Mouse (Mus musculus) testis, adult 2 months (tissue): ENCODE results near the gene Pde11a.

Experiments
- CTCF ChIP-seq: fragments of 200-500 bp; IDR thresholded peaks from 2 replicates; pipeline ENCODE4 v1.5.1; 2012; ENCODE audit warnings: low read depth, mild to moderate bottlenecking, inconsistent platforms, low read length, moderate library complexity; ENCODE audit not compliant: control insufficient read depth, insufficient read depth, insufficient replicate concordance
- POLR2A ChIP-seq: fragments of 200-500 bp; IDR thresholded peaks from 2 replicates; pipeline ENCODE4 v1.6.1; 2012; ENCODE audit warnings: low read depth, mild to moderate bottlenecking, inconsistent platforms, low read length, moderate library complexity; ENCODE audit not compliant: control insufficient read depth

GRCm38 (mm10) chr2:76099726-76100347, 238.7 kb downstream of the Pde11a start:
- TF ChIP-seq POLR2A (no peak), CTCF (no peak)
